Mouse (Mus musculus) liver, adult (tissue): Measurements from ENCODE around the gene Galk1.

Experiments
- GATA4 ChIP-seq: IDR thresholded peaks from 2 replicates; pipeline ENCODE4 v1.6.1; 2014; ENCODE audit warnings: mild to moderate bottlenecking, low read length; ENCODE audit not compliant: insufficient replicate concordance

The Galk1 gene

GRCm38 (mm10) chr11:116042372-116043138 lies 30.0 kb upstream of the Galk1 start:
- TF ChIP-seq GATA4, result no peak

- no peak for TF ChIP-seq GATA4
Measured at GRCm38 (mm10) chr11:116041833-116042232, 29.3 kb upstream of the Galk1 start.

GRCm38 (mm10) chr11:116040593-116040992 lies 28.1 kb upstream of the Galk1 start:
- TF ChIP-seq GATA4, result no peak

GRCm38 (mm10) chr11:116037826-116038225 lies 25.3 kb upstream of the Galk1 start:
- no peak for TF ChIP-seq GATA4

- no peak for TF ChIP-seq GATA4
Measured at GRCm38 (mm10) chr11:116036671-116037070, 24.2 kb upstream of the Galk1 start.

GRCm38 (mm10) chr11:116034584-116034983 lies 22.1 kb upstream of the Galk1 start:
- no peak for TF ChIP-seq GATA4

GRCm38 (mm10) chr11:116030898-116031845 lies 18.7 kb upstream of the Galk1 start:
- no peak for TF ChIP-seq GATA4

- TF ChIP-seq GATA4, result 0 out of 2 replicates have a peak, but pooled peaks have one; percentile 9
Measured at GRCm38 (mm10) chr11:116030088-116030897, 17.8 kb upstream of the Galk1 start, which contains the start of gene Unk. Gene Unk, plus strand, starts transcription at chr11:116030322.

GRCm38 (mm10) chr11:116029086-116029865 lies 16.8 kb upstream of the Galk1 start:
- no peak for TF ChIP-seq GATA4

- TF ChIP-seq GATA4, result no peak
Measured at GRCm38 (mm10) chr11:116028177-116028865, 15.8 kb upstream of the Galk1 start.

- TF ChIP-seq GATA4, result no peak
Measured at GRCm38 (mm10) chr11:116027756-116028155, 15.2 kb upstream of the Galk1 start, which contains the start of gene H3f3b. Gene H3f3b, minus strand, starts transcription at chr11:116027962.

GRCm38 (mm10) chr11:116025056-116025845 lies 12.7 kb upstream of the Galk1 start:
- no peak for TF ChIP-seq GATA4

GRCm38 (mm10) chr11:116024356-116024808 lies 11.9 kb upstream of the Galk1 start:
- no peak; the same call in 1 of the 2 replicates for TF ChIP-seq GATA4
